Mouse (Mus musculus): Measurements from ENCODE around the gene 3110082I17Rik. TPM values are rescaled to one million over a fixed set of nuclear protein-coding genes. Genes with fewer than 3 reads are reported as not detected.
"Not testable (repeated sequence)": the region's sequence is repeated elsewhere in the genome, so short reads cannot be mapped to it uniquely, and the experiment has no call there.

Gene 3110082I17Rik
- total RNA-seq, 2 experiments from 2014 or later, result 10.8 to 10.9 TPM

GRCm38 (mm10) chr5:139351134-139351533 is 109.2 kb downstream of the 3110082I17Rik start, which contains the start of gene Cox19:
Gene Cox19, minus strand, starts transcription at chr5:139351418.
- DNase-seq, result no peak

- DNase-seq, result no peak
Measured at GRCm38 (mm10) chr5:139349713-139350112, 110.6 kb downstream of the 3110082I17Rik start.

DNA sequence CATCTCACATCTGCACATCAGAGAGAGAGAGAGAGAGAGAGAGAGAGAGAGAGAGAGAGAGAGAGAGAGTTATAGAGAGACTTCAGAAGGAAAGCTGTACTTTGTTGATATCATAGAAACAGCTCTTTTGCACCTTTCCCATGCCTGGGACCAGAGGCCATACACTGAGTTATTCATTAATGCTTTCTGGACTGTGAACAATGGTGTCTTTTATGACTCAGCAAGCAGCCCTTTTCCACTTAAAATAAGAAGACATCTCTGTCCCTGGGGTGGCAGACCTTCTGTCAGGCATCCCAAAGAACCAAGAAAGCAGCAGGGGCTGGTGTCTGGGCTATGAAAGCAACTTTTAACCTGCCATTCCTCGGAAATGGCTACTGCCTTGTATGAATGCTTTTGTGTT is 113.1 kb downstream of the 3110082I17Rik start:
- DNase-seq, result no peak

DNA sequence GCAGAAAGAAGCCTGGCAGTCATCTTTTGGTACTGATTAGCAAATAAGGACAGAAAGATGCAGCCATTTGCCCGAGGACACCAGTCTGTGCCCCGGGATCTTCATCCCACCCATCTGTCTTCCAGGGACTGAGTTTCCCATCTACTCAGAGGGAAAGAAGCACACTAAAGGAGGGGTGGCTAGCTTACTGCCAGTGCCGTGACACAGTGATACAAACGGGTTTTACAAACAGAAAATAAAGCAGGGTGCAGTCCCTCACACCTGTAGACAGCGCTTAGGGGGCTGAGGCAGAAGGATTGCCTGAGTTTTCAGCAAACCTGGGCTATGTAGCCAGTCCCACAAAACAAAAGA is 115.0 kb downstream of the 3110082I17Rik start:
- DNase-seq, result no peak

- peak; percentile 97 for DNase-seq
Measured at GRCm38 (mm10) chr5:139344687-139345363, 115.5 kb downstream of the 3110082I17Rik start.

DNA sequence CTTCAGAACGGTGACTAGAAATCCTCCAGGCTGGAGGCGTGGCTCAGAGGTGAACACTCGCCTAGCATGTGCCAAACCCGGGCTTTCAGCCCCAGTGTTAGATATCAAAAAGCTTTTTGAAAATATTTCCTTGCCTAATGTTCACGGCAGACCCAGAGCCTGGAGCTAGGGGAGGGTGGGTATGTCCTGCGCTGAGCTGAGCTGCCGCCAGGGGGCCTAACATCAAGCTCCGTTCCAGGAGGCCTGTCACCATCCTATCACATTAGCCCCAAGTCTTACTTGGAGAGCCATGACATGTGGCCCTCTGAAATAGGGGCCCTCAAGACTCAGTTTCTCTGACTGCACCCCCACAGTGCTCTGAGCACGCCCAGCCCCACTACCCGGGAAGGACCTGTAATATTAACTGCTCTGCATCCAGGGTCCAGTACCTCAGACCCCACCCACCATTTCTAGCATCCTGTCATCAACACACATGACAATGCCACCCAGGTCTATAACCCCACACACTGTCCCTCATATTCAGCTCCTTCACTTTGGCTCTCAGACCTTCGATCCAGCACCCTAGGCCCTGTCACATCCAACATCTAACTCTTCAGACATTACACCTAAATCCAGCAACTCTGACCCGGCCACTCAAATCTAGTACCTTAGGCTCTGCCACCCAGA is 116.2 kb downstream of the 3110082I17Rik start:
- peak; percentile 89 for DNase-seq

DNA sequence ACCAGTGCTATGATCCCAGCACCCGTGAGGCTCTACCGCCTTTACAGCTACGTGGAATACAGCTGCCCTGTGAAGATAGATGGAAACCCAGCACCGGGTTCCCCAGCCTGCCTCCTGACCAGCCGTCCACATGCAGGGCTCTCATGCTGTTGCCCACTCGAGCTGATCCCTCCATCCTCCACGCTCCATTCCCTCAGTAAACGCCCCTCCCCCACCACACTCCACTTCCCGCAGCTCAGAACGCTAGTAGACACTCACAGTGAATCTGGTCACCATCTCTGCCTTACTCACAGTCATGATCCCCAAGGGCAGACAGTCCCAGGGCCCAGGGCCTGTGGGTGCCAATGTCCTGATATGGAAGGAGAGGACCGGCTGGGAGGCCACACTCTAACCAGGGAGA is 121.4 kb downstream of the 3110082I17Rik start:
- DNase-seq, result no peak

DNA sequence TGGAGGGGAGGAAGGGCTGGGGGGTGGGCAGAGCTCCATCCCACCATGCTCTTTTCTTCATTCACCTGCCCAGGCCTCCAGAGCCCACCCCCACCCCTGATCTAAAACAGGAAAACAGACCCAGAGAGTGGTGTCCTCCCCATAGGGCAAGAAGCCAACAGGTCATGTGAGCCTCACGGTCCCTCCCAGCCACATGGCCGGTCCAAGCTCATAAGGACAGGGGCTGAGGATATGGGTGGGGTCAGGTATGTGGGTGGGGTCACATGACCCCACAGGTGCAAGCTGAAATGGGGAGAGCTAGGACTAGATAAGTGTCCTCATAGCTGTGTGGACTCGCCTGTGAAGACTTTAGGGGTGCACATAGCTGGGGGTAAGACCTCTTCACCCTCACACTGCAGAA is 121.9 kb downstream of the 3110082I17Rik start:
- DNase-seq, result peak; percentile 46

- peak; percentile 44 for DNase-seq
Measured at GRCm38 (mm10) chr5:139337826-139338370, 122.4 kb downstream of the 3110082I17Rik start.

GRCm38 (mm10) chr5:139335634-139336033 is 124.7 kb downstream of the 3110082I17Rik start:
- no peak for DNase-seq

DNA sequence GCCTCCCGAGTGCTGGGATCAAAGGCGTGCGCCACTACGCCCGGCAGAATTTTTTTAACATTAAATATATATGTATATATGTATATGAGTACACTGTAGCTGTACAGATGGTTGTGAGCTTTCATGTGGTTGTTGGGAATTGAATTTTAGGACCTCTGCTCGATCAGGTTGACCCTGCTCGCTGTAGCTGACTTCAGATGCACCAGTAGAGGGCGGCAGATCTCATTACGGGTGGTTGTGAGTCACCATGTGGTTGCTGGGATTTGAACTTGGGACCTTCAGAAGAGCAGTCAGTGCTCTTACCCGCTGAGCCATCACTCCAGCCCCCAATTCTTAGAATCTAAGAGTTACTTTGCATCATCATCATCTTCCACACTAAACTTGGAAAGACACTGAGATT is 125.9 kb downstream of the 3110082I17Rik start:
- not testable (repeated sequence) for DNase-seq

DNA sequence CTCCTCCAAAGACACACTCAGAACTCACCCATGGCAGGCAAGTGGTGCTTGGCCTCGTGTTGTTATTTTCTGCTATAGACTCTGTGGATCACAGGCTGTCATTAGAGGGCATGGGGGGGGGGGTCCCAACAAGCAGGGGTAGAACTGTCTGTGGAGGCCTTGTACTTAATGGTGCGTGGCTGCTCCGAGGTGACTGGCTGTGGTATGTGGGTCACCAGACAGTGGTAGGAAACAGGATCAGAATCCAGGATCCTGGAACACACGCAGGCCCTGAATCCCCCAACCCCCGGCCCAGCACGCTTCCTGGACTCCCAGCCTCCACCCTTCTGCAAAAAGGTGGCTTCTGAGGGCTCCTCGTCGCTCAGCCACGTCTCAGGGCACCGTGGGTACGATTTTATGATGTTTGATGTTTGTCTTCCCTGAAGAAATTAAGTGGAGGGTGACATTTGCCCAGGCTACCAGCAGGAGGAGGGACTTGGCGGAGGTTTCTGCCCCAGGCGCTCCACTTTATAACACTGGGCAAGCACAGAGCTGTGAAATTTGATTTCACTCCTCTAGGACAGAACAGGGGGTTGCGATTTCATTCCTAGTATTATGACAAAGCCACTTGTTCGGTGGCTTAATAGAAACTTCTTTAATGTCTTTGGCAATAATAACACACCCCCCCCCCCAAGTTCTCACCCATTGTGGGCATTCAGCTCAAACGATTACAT is 126.9 kb downstream of the 3110082I17Rik start:
- no peak for DNase-seq

GRCm38 (mm10) chr5:139332590-139333272 is 127.6 kb downstream of the 3110082I17Rik start:
- no peak for DNase-seq

DNA sequence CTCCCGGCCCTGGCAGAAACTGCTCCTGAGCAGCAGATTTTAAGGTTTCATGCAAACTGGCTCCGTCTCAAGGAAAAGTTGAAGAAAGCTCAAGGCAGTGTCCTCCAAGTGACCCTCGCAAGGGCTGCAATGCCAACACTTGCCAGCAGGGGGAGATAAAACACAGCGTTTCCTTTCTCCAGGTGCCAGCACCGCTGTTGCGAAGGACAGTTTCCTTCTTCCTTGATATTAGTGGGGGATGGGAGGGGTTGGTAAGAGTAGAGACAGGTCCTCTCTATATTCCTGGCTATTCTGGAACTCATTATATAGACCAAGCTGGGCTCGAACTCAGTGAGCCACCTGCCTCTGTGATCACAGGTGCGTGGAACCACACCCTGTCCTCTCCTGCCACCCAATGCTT is 128.6 kb downstream of the 3110082I17Rik start:
- DNase-seq, result peak; percentile 91

- DNase-seq, result no peak
Measured at GRCm38 (mm10) chr5:139330766-139331165, 129.6 kb downstream of the 3110082I17Rik start.

- DNase-seq, result no peak
Measured at GRCm38 (mm10) chr5:139327634-139328020, 132.7 kb downstream of the 3110082I17Rik start.

DNA sequence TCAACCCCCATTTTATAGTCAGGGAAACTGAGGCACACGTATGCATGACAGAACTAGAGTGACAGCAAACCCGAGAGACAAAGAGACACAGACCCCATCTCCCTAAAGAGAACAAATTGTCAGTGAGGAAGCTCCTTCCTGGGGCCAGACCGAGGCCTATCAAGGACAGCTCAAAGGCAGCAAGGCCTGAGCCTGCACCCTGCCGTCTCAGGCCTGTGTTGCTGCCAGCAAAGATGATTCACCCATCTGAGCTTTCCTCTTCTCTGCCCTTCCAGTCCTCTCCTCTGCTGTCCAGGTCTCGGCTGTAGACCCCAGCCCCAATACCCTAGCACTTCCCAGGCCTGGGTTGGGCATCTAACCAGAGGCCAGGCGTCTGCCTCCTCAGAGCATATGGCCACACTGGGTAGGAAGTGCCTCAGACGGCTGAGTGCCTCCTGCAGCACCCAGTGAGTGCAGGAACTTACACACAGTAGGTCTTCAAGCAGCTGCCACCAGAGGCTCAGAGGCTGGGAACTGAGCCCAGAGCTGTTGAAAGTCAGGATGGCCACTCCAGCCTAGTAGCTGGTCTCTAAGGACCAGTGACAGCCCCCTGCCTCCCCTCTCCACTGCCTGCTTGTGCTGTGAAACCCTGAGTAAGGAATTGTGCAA is 133.2 kb downstream of the 3110082I17Rik start:
- DNase-seq, result no peak

DNA sequence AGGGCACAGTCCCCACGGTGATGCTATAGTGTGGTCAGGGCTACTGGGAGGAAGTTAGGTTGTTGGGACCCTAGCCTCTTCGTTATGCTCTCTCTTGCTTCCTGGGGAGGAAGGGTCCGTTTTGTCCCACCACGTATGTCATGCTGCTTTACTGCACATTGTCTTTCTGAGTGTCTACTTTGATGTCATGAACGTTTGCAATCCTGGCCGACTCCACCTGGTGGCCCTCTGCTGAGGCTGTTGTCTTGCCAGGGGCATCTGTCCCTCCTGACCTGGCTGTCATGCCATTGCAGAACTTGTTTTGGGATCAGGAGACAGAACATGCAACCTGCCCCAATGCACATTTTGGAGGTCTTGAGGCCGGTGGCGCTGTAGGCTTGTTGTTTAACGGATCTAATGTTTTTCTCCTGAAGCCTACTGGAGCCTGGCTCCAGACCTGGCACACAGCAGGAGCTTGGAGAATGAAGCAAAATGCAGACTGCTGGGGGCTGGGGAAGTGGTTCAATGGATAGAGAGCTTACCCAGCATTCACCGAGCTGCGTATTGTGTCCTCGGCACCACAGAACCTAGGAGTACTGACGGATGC is 134.1 kb downstream of the 3110082I17Rik start:
- no peak for DNase-seq

DNA sequence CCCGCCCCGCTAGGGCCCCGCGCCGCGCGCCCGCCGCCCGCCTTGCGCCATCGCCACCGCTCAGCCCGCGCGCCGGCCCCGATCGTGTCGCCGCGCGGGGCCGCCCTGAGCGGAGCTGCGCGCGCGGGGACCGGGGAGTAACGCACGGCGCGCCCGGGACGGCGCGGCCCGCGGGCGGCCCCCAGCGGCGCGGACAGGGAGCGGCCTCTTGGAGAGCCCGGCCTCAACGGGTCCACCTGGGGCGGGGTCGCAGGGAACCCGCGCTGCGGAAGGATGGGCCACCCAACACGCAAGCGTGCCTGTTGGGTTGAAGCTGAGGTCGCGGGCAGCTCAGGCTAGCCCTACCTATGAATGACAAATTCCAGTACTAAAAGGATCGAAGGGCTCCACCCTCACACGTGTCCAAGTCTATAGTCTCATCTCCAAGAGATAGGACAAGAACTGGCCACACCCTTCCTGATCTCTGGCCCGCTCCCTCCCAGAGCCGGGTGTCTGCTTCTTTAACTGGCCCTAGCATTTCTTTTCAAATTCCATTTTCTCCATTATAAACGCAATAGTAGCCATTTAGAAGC is 134.8 kb downstream of the 3110082I17Rik start, which contains the start of gene Adap1:
Adap1 (minus strand) TSS at position 228 of the 572 bp plus-strand sequence.
- peak; percentile 65 for DNase-seq

DNA sequence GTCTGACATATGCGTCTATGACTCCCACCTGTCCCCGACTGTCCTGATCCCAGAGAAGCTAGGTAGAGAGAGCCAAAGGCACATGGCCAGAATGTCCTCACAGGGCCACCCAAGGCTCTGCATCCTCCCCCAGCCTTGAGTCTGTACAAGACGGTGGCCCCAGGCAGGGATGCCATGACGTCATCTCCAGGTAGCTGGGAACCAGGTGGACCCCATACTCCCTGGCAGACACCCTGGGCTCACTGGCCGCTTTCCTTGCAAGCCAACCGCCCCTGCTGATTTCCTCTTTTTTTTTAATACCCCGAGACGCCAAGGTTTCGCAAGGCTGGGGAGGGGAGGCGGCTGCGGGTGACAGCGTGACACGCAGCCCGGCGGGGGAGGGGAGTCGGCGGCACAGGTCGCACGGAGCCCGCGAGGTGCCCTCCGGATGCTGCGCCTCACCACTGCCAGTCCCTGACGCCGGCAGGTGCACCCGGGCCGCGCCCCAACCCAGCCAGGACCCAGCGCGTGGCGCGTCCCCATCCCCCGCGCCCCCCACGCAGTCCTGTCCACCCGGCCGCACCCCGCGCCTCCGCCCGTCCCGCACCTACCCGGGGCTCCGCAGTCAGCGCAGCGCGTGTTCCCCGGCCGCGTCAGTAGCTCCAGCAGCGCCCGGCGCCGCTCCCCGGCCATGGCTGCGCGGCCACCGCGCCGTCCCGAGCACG is 135.5 kb downstream of the 3110082I17Rik start:
- no peak for DNase-seq

Data from heart, postnatal 4 days (tissue).